ENCODE assay signal across 16 mouse cellular contexts in genomic region chr4:151900735-151901134, GRCm38 (mm10).
"Had no signal": no experiment of that assay in that cellular context is flagged by ENCODE, and none has a peak within 500 bp of the region (broad histone marks: within the 10 kb centered on the region; RNA-seq: fewer than 3 reads in every experiment).

No protein-coding gene starts in this region.

- DNase-seq: layer of hippocampus, adult 9-11 months; layer of hippocampus, postnatal 36 days had no signal

- H3K27ac ChIP-seq: heart, embryonic 13.5 days; heart, embryonic 15.5 days; hindbrain, embryonic 10.5 days; hindbrain, embryonic 12.5 days; hindbrain, embryonic 13.5 days; hindbrain, embryonic 14.5 days; hindbrain, embryonic 15.5 days; hindbrain, postnatal 0 days; intestine, embryonic 15.5 days; kidney, embryonic 15.5 days; kidney, postnatal 0 days; layer of hippocampus, adult 2 months; left cerebral cortex, adult 2 months had no signal

- H3K4me3 ChIP-seq: heart, embryonic 12.5 days; heart, embryonic 13.5 days; heart, embryonic 15.5 days; hindbrain, embryonic 10.5 days; hindbrain, embryonic 12.5 days; hindbrain, embryonic 13.5 days; hindbrain, embryonic 15.5 days; intestine, embryonic 15.5 days; kidney, embryonic 15.5 days; layer of hippocampus, adult 2 months; left cerebral cortex, adult 2 months had no signal

- H3K9me3 ChIP-seq: hindbrain, embryonic 13.5 days; hindbrain, embryonic 15.5 days; intestine, embryonic 15.5 days; kidney, embryonic 15.5 days had no signal

- H3K36me3 ChIP-seq: heart, embryonic 12.5 days; heart, embryonic 13.5 days; heart, embryonic 15.5 days; hindbrain, embryonic 10.5 days; hindbrain, embryonic 12.5 days; hindbrain, embryonic 13.5 days; hindbrain, embryonic 15.5 days; intestine, embryonic 15.5 days; kidney, embryonic 15.5 days had no signal

- H3K27me3 ChIP-seq: heart, embryonic 12.5 days; heart, embryonic 15.5 days; hindbrain, embryonic 12.5 days; hindbrain, embryonic 15.5 days; intestine, embryonic 15.5 days had no signal

- H3K9ac ChIP-seq: heart, embryonic 12.5 days; heart, embryonic 13.5 days; heart, embryonic 15.5 days; hindbrain, embryonic 12.5 days; hindbrain, embryonic 13.5 days; hindbrain, embryonic 14.5 days; hindbrain, embryonic 15.5 days; intestine, embryonic 15.5 days; kidney, embryonic 15.5 days had no signal
